Mouse (Mus musculus): ENCODE results near the gene Tescl. TPM values are rescaled to one million over a fixed set of nuclear protein-coding genes. Genes with fewer than 3 reads are reported as not detected.

Tescl gene
- 1.0 and 1.1 TPM in 2 replicates for total RNA-seq (2021)
- long read RNA-seq: 0 reads

GRCm38 (mm10) chr7:24333304-24333986 is at the start of gene Tescl:
Tescl (minus strand) TSS chr7:24333936.
- DNase-seq: no peak

GRCm38 (mm10) chr7:24382730-24383372 is 49.1 kb upstream of the Tescl start:
- no peak for DNase-seq

GRCm38 (mm10) chr7:24380370-24380769 is 46.6 kb upstream of the Tescl start:
- no peak for DNase-seq

- no peak for DNase-seq
Measured at GRCm38 (mm10) chr7:24379934-24380333, 46.2 kb upstream of the Tescl start.

- no peak for DNase-seq
Measured at GRCm38 (mm10) chr7:24378049-24378701, 44.4 kb upstream of the Tescl start.

GRCm38 (mm10) chr7:24377091-24377865 is 43.5 kb upstream of the Tescl start:
- peak; percentile 66 for DNase-seq

- DNase-seq: no peak
Measured at GRCm38 (mm10) chr7:24376456-24376855, 42.7 kb upstream of the Tescl start.

- DNase-seq: peak; percentile 23
Measured at GRCm38 (mm10) chr7:24373538-24374379, 40.0 kb upstream of the Tescl start.

- DNase-seq: no peak
Measured at GRCm38 (mm10) chr7:24372786-24373185, 39.0 kb upstream of the Tescl start.

- no peak for DNase-seq
Measured at GRCm38 (mm10) chr7:24372300-24372699, 38.6 kb upstream of the Tescl start.

GRCm38 (mm10) chr7:24371809-24372145 is 38.0 kb upstream of the Tescl start:
- no peak for DNase-seq

- DNase-seq: no peak
Measured at GRCm38 (mm10) chr7:24371012-24371808, 37.5 kb upstream of the Tescl start.

GRCm38 (mm10) chr7:24369731-24370541 is 36.2 kb upstream of the Tescl start, which contains the start of gene Kcnn4:
Kcnn4 (plus strand) TSS chr7:24370263.
- DNase-seq: no peak

- DNase-seq: no peak
Measured at GRCm38 (mm10) chr7:24368946-24369345, 35.2 kb upstream of the Tescl start.

- no peak for DNase-seq
Measured at GRCm38 (mm10) chr7:24368226-24368625, 34.5 kb upstream of the Tescl start.

GRCm38 (mm10) chr7:24366716-24367632 is 33.2 kb upstream of the Tescl start:
- DNase-seq: no peak

GRCm38 (mm10) chr7:24365258-24366014 is 31.7 kb upstream of the Tescl start:
- peak; percentile 24 for DNase-seq

- DNase-seq: peak; percentile 82
Measured at GRCm38 (mm10) chr7:24364827-24365226, 31.1 kb upstream of the Tescl start.

Data from adrenal gland, postnatal 25 days (tissue).